Mouse (Mus musculus) forebrain, embryonic 11.5 days (tissue): ENCODE results near the gene Was. TPM values are rescaled to one million over a fixed set of nuclear protein-coding genes. Genes with fewer than 3 reads are reported as not detected.
A peak's percentile ranks its signal among the peaks of the same experiment; 100 is the strongest.
"Not testable (repeated sequence)": the region's sequence is repeated elsewhere in the genome, so short reads cannot be mapped to it uniquely, and the experiment has no call there.

Source experiments
- ATAC-seq: fragments of 200-750 bp; cut with Nextera tagmentation; replicated peaks from 2 replicates; pipeline ENCODE4 v1.8.0; 2017; ENCODE audit warnings: moderate TSS enrichment; ENCODE audit not compliant: low FRiP score
- DNase-seq: peaks from one replicate; pipeline ENCODE4 v3.0.0-alpha.2; 2017; ENCODE audit warnings: low spot score
- H3K27ac ChIP-seq: fragments of 300-500 bp; sonication (generic); 2 replicates; pipeline ENCODE4 v1.5.1; 2014; ENCODE audit warnings: low read depth, low read length
- H3K27me3 ChIP-seq: fragments of 300-500 bp; sonication (generic); 2 replicates; pipeline ENCODE4 v1.6.1; 2014; ENCODE audit warnings: mild to moderate bottlenecking, low read length, mixed read lengths; ENCODE audit not compliant: control insufficient read depth, insufficient read depth
- H3K36me3 ChIP-seq: fragments of 300-500 bp; sonication (generic); 2 replicates; pipeline ENCODE4 v1.6.1; 2014; ENCODE audit warnings: mild to moderate bottlenecking, low read length, moderate library complexity, mixed read lengths; ENCODE audit not compliant: control insufficient read depth, insufficient read depth
- H3K4me1 ChIP-seq: fragments of 300-500 bp; sonication (generic); replicated peaks from 2 replicates; pipeline ENCODE4 v1.6.1; 2014; ENCODE audit warnings: low read length, mixed read lengths; ENCODE audit not compliant: control insufficient read depth, insufficient read depth
- H3K4me2 ChIP-seq: fragments of 300-500 bp; sonication (generic); 2 replicates; pipeline ENCODE4 v1.6.1; 2014; ENCODE audit warnings: low read depth, mild to moderate bottlenecking, low read length, moderate library complexity, mixed read lengths; ENCODE audit not compliant: severe bottlenecking
- H3K4me3 ChIP-seq: fragments of 300-500 bp; sonication (generic); 2 replicates; pipeline ENCODE4 v1.5.1; 2014; ENCODE audit warnings: low read depth, low read length
- H3K9ac ChIP-seq: fragments of 300-500 bp; sonication (generic); 2 replicates; pipeline ENCODE4 v1.6.1; 2014; ENCODE audit warnings: low read length
- H3K9me3 ChIP-seq: fragments of 300-500 bp; sonication (generic); 2 replicates; pipeline ENCODE4 v1.6.1; 2016; ENCODE audit warnings: low read length, mixed read lengths; ENCODE audit not compliant: control insufficient read depth
- WGBS: fragments of 180-500 bp; shearing (Covaris S2); extraction: QIAGEN DNeasy Blood & Tissue Kit; methylation state at CpG from one replicate; pipeline ENCODE4 v1.1.7; 2014; 5-methylcytosine and 5-hydroxymethylcytosine counted together
- polyA plus RNA-seq: library from polyadenylated mRNA; unstranded; fragments of >200 nt; fragmentation: Nextera tagmentation; extraction: Ambion mirVana; gene quantifications from 2 replicates; pipeline ENCODE4 v1.2.1, GENCODE M21; 2014

Gene Was
- polyA plus RNA-seq, 1 experiment from 2014 or later = 0.51 TPM

- no peak overlapping the region for H3K27ac ChIP-seq
- DNase-seq (no peak), ATAC-seq (no peak)
- H3K36me3 ChIP-seq = no peaks in the 10 kb centered on the region
- H3K4me3 ChIP-seq = no peak overlapping the region
- 78% methylated on average over 4 of the region's 4 CpGs for WGBS
- H3K27me3 ChIP-seq = no peaks in the 10 kb centered on the region
- no peak overlapping the region for H3K4me2 ChIP-seq
- H3K4me1 ChIP-seq = no peaks in the 10 kb centered on the region
- H3K9me3 ChIP-seq = no peaks in the 10 kb centered on the region
- H3K9ac ChIP-seq = no peak overlapping the region
Observed at GRCm38 (mm10) chrX:8115275-8115674, 25.0 kb upstream of the Was start.

- Histone ChIP-seq H3K27ac (no peak overlapping the region), H3K9me3 (no peaks in the 10 kb centered on the region), H3K4me3 (no peak overlapping the region), H3K36me3 (no peaks in the 10 kb centered on the region), H3K4me2 (no peak overlapping the region), H3K9ac (no peak overlapping the region), H3K27me3 (no peaks in the 10 kb centered on the region), H3K4me1 (peaks cover 3% of the 10 kb centered on the region; the same call in 1 of the 2 replicates)
- ATAC-seq (no peak), DNase-seq (no peak)
- 94% methylated on average over 3 of the region's 3 CpGs for WGBS
Observed at GRCm38 (mm10) chrX:8105019-8105418, 14.7 kb upstream of the Was start.

GRCm38 (mm10) chrX:8102213-8102668, 11.9 kb upstream of the Was start:
- no peaks in the 10 kb centered on the region for H3K9me3 ChIP-seq
- no peak for DNase-seq

GRCm38 (mm10) chrX:8101017-8101416, 10.7 kb upstream of the Was start:
- no peaks in the 10 kb centered on the region for H3K27me3 ChIP-seq
- peaks cover 3% of the 10 kb centered on the region; the same call in 1 of the 2 replicates for H3K4me1 ChIP-seq
- 20% methylated on average over 3 of the region's 3 CpGs for WGBS
- H3K4me2 ChIP-seq = peak overlapping the region; percentile 21; the same call in 1 of the 2 replicates
- no peaks in the 10 kb centered on the region for H3K9me3 ChIP-seq
- H3K36me3 ChIP-seq = no peaks in the 10 kb centered on the region
- DNase-seq (peak; percentile 71), ATAC-seq (peak; percentile 35; the same call in 1 of the 2 replicates)
- H3K27ac ChIP-seq = peak overlapping the region; percentile 58
- H3K4me3 ChIP-seq = no peak overlapping the region
- no peak overlapping the region; the same call in 1 of the 2 replicates for H3K9ac ChIP-seq

More at GRCm38 (mm10) chrX:8102213-8102668, 11.9 kb upstream of the Was start:
- no peaks in the 10 kb centered on the region for H3K36me3 ChIP-seq
- H3K4me2 ChIP-seq = no peak overlapping the region
- H3K4me1 ChIP-seq = peaks cover 3% of the 10 kb centered on the region; the same call in 1 of the 2 replicates
- no peak for ATAC-seq
- H3K27me3 ChIP-seq = no peaks in the 10 kb centered on the region
- no peak overlapping the region for H3K9ac ChIP-seq
- H3K27ac ChIP-seq = no peak overlapping the region
- 70% methylated on average over 7 of the region's 7 CpGs for WGBS
- no peak overlapping the region for H3K4me3 ChIP-seq

- WGBS = 59% methylated on average over 4 of the region's 4 CpGs
- Histone ChIP-seq H3K9me3 (no peaks in the 10 kb centered on the region), H3K27me3 (no peaks in the 10 kb centered on the region), H3K4me1 (peaks cover 3% of the 10 kb centered on the region; the same call in 1 of the 2 replicates), H3K36me3 (no peaks in the 10 kb centered on the region), H3K4me2 (no peak overlapping the region), H3K4me3 (no peak overlapping the region), H3K9ac (no peak overlapping the region), H3K27ac (no peak overlapping the region)
- DNase-seq (no peak), ATAC-seq (no peak)
Observed at GRCm38 (mm10) chrX:8099435-8099834, 9.1 kb upstream of the Was start.

GRCm38 (mm10) chrX:8096787-8097242, 6.5 kb upstream of the Was start:
- peak; percentile 95 for ATAC-seq
- 17% methylated on average over 18 of the region's 19 CpGs for WGBS

GRCm38 (mm10) chrX:8096068-8096786, 5.9 kb upstream of the Was start:
- not testable (repeated sequence) for H3K27ac ChIP-seq

More at GRCm38 (mm10) chrX:8096787-8097242, 6.5 kb upstream of the Was start:
- no peaks in the 10 kb centered on the region for H3K9me3 ChIP-seq
- no peaks in the 10 kb centered on the region for H3K27me3 ChIP-seq
- no peaks in the 10 kb centered on the region for H3K36me3 ChIP-seq
- DNase-seq = peak; percentile 94
- H3K4me2 ChIP-seq = peak overlapping the region; percentile 26; the same call in 1 of the 2 replicates
- H3K9ac ChIP-seq = peak overlapping the region; percentile 43; the same call in 1 of the 2 replicates
- H3K4me3 ChIP-seq = peak overlapping the region; percentile 19; the same call in 1 of the 2 replicates
- H3K27ac ChIP-seq = no peak overlapping the region
- H3K4me1 ChIP-seq = peaks cover 3% of the 10 kb centered on the region; the same call in 1 of the 2 replicates

GRCm38 (mm10) chrX:8095546-8095945, 5.2 kb upstream of the Was start:
- Histone ChIP-seq H3K9ac (no peak overlapping the region), H3K4me1 (peaks cover 2% of the 10 kb centered on the region; the same call in 1 of the 2 replicates), H3K27ac (no peak overlapping the region), H3K9me3 (no peaks in the 10 kb centered on the region), H3K36me3 (no peaks in the 10 kb centered on the region), H3K4me2 (peak overlapping the region; percentile 37; the same call in 1 of the 2 replicates), H3K4me3 (peak overlapping the region; percentile 20; the same call in 1 of the 2 replicates), H3K27me3 (no peaks in the 10 kb centered on the region)
- DNase-seq = no peak
- WGBS = 83% methylated on average over 10 of the region's 10 CpGs
- no peak for ATAC-seq

More at GRCm38 (mm10) chrX:8096068-8096786, 5.9 kb upstream of the Was start:
- H3K9me3 ChIP-seq, H3K27me3 ChIP-seq, H3K4me1 ChIP-seq, DNase-seq, H3K36me3 ChIP-seq: not testable (repeated sequence)
- 37% methylated on average over 11 of the region's 48 CpGs for WGBS
- peak overlapping the region; percentile 37; the same call in 1 of the 2 replicates for H3K4me2 ChIP-seq
- peak; percentile 92 for ATAC-seq
- H3K9ac ChIP-seq = peak overlapping the region; percentile 3; the same call in 1 of the 2 replicates
- H3K4me3 ChIP-seq = peak overlapping the region; percentile 20; the same call in 1 of the 2 replicates
